Mouse (Mus musculus) testis, adult 2 months (tissue): ENCODE measurements around the gene Stard7. TPM values are rescaled to one million over a fixed set of nuclear protein-coding genes. Genes with fewer than 3 reads are reported as not detected.
"Not testable (repeated sequence)": the region's sequence is repeated elsewhere in the genome, so short reads cannot be mapped to it uniquely, and the experiment has no call there.

ENCODE experiments used
- H3K27ac ChIP-seq: fragments of 200-500 bp; 2 replicates; pipeline ENCODE4 v1.5.1; 2012; ENCODE audit warnings: low read depth, low read length; ENCODE audit not compliant: control insufficient read depth, insufficient read depth
- H3K27me3 ChIP-seq: fragments of 200-500 bp; 2 replicates; pipeline ENCODE4 v1.6.1; 2012; ENCODE audit warnings: mild to moderate bottlenecking, low read length, moderate library complexity; ENCODE audit not compliant: control insufficient read depth, insufficient read depth
- H3K36me3 ChIP-seq: fragments of 200-500 bp; 2 replicates; pipeline ENCODE4 v1.6.1; 2012; ENCODE audit warnings: mild to moderate bottlenecking, low read length; ENCODE audit not compliant: control insufficient read depth, insufficient read depth
- H3K4me1 ChIP-seq: fragments of 200-500 bp; 2 replicates; pipeline ENCODE4 v1.6.1; 2012; ENCODE audit warnings: low read length; ENCODE audit not compliant: control insufficient read depth, insufficient read depth
- H3K4me3 ChIP-seq: fragments of 200-500 bp; 2 replicates; pipeline ENCODE4 v1.5.1; 2012; ENCODE audit warnings: low read depth, mild to moderate bottlenecking, low read length, moderate library complexity, mixed read lengths; ENCODE audit not compliant: control insufficient read depth
- CTCF ChIP-seq: fragments of 200-500 bp; IDR thresholded peaks from 2 replicates; pipeline ENCODE4 v1.5.1; 2012; ENCODE audit warnings: low read depth, mild to moderate bottlenecking, inconsistent platforms, low read length, moderate library complexity; ENCODE audit not compliant: control insufficient read depth, insufficient read depth, insufficient replicate concordance
- POLR2A ChIP-seq: fragments of 200-500 bp; IDR thresholded peaks from 2 replicates; pipeline ENCODE4 v1.6.1; 2012; ENCODE audit warnings: low read depth, mild to moderate bottlenecking, inconsistent platforms, low read length, moderate library complexity; ENCODE audit not compliant: control insufficient read depth
- polyA plus RNA-seq: library from polyadenylated mRNA; depleted of rRNA; stranded (reverse); fragments of >200 nt; gene quantifications from 2 replicates; pipeline ENCODE4 v1.2.3, GENCODE M21; 2012

Stard7 gene
- polyA plus RNA-seq, 1 experiment = 18.3 TPM

- no peak overlapping the region for H3K4me3 ChIP-seq
- H3K4me1 ChIP-seq = peaks cover 5% of the 10 kb centered on the region
- TF ChIP-seq POLR2A = no peak
- no peak for TF ChIP-seq CTCF
- no peaks in the 10 kb centered on the region for H3K27me3 ChIP-seq
- peak overlapping the region; percentile 42; the same call in 1 of the 2 replicates for H3K27ac ChIP-seq
- H3K36me3 ChIP-seq = no peaks in the 10 kb centered on the region
Measured at GRCm38 (mm10) chr2:127275551-127276320, 5.7 kb downstream of the Stard7 start.

GRCm38 (mm10) chr2:127278162-127278561, 8.1 kb downstream of the Stard7 start:
- Histone ChIP-seq H3K36me3 (no peaks in the 10 kb centered on the region), H3K4me1 (no peaks in the 10 kb centered on the region; the same call in 1 of the 2 replicates), H3K27me3 (no peaks in the 10 kb centered on the region), H3K27ac (no peak overlapping the region), H3K4me3 (no peak overlapping the region)
- no peak for TF ChIP-seq POLR2A
- TF ChIP-seq CTCF = no peak

GRCm38 (mm10) chr2:127292250-127292649, 22.2 kb downstream of the Stard7 start:
- no peaks in the 10 kb centered on the region for H3K27me3 ChIP-seq
- no peak overlapping the region for H3K27ac ChIP-seq
- no peaks in the 10 kb centered on the region for H3K36me3 ChIP-seq
- no peaks in the 10 kb centered on the region for H3K4me1 ChIP-seq
- TF ChIP-seq POLR2A = no peak
- no peak for TF ChIP-seq CTCF
- H3K4me3 ChIP-seq = no peak overlapping the region

DNA sequence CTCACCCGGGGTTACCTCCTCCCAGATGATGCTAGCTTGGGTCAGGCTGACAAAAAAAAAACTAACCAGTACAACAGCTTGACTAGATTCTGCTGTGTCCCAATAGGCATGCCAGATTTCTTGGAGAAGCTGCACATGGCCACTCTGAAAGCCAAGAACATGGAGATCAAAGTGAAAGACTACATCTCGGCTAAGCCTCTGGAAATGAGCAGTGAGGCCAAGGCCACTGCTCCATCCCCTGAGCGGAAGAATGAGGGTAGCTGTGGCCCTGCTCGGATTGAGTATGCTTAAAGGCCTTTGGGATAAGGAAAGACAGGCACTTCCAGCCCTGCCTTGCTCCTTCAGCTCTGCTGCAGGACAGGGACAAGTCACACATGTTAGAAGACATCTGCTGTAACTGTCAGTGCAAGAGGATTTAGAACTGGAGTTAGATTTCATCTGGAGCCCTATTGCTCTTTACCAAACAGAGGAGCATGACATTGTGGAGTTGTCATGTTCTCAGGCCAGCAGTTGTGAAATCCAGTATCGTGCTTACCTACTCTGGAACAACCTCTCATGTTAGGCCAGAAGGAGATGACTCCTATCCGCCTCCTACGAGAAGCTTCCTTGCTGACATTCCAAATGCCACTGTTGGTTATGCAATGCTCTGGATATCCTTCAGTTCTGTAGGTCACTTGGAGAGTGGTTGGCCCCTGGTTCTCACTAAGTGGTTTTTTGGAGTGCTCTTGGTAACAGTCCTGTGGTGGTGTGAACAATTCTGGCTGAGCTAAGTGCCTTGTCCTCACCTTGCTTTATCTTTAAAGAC, 27.2 kb downstream of the Stard7 start:
- Histone ChIP-seq H3K4me3 (no peak overlapping the region), H3K4me1 (no peaks in the 10 kb centered on the region), H3K27ac (no peak overlapping the region), H3K36me3 (no peaks in the 10 kb centered on the region; the same call in 1 of the 2 replicates), H3K27me3 (no peaks in the 10 kb centered on the region)
- no peak for TF ChIP-seq POLR2A
- no peak for TF ChIP-seq CTCF

DNA sequence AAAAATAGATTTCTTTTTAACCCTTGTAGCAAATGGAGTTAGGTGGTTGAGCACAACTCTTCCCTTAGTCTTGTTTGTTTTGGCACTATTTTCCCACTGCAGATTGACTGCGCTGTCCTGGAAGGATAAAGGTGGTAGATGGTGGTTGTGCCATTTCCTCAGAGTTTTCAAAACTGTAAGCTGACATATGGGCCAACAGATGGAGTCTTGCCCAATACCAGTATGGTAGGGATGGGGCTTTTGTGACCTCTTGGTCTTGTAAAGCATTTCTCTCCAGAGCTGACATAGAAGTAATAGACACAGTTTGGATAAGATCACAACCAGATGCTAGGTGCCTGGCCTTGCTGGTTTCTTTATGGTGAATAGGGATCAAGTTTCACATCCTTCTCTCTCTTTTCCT, 28.0 kb downstream of the Stard7 start:
- Histone ChIP-seq H3K36me3 (no peaks in the 10 kb centered on the region; the same call in 1 of the 2 replicates), H3K4me1 (no peaks in the 10 kb centered on the region), H3K4me3 (no peak overlapping the region), H3K27me3 (no peaks in the 10 kb centered on the region), H3K27ac (no peak overlapping the region)
- TF ChIP-seq CTCF (no peak), POLR2A (no peak)

- Histone ChIP-seq H3K36me3 (no peaks in the 10 kb centered on the region; the same call in 1 of the 2 replicates), H3K4me1 (no peaks in the 10 kb centered on the region), H3K4me3 (no peak overlapping the region), H3K27ac (no peak overlapping the region), H3K27me3 (no peaks in the 10 kb centered on the region)
- TF ChIP-seq POLR2A (no peak), CTCF (no peak)
Measured at GRCm38 (mm10) chr2:127300701-127301100, 30.7 kb downstream of the Stard7 start.

GRCm38 (mm10) chr2:127301883-127302282, 31.9 kb downstream of the Stard7 start:
- Histone ChIP-seq H3K4me1 (no peaks in the 10 kb centered on the region), H3K36me3 (no peaks in the 10 kb centered on the region; the same call in 1 of the 2 replicates), H3K27ac (no peak overlapping the region), H3K27me3 (no peaks in the 10 kb centered on the region), H3K4me3 (no peak overlapping the region)
- TF ChIP-seq CTCF (no peak), POLR2A (no peak)

- H3K4me1 ChIP-seq, H3K4me3 ChIP-seq, H3K36me3 ChIP-seq: not testable (repeated sequence)
Measured at GRCm38 (mm10) chr2:127304192-127304591, 34.2 kb downstream of the Stard7 start.

More at GRCm38 (mm10) chr2:127304192-127304591, 34.2 kb downstream of the Stard7 start:
- H3K27me3 ChIP-seq, H3K27ac ChIP-seq: not testable (repeated sequence)
